Mouse (Mus musculus) left cerebral cortex, postnatal 36 days (tissue): ENCODE results near the gene Rab5c. TPM values are rescaled to one million over a fixed set of nuclear protein-coding genes. Genes with fewer than 3 reads are reported as not detected.

Experiments used
- DNase-seq, 2 experiments: peaks; one replicate each; pipeline ENCODE4 v3.0.0; 2021 to 2022; ENCODE audit warnings: low spot score in 2 of 2, mixed read lengths in 1 of 2
- intact Hi-C: fragments of 180-260 bp; cut with DNase I; formaldehyde crosslinking; loops from one replicate; pipeline ENCODE4 v1.15.1; 2025
- total RNA-seq, 2 experiments: library from RNA; stranded (reverse); gene quantifications; 2 replicates each; pipeline ENCODE4 v1.2.3; 2021

Gene Rab5c
- total RNA-seq, 2 experiments from 2014 or later: 138 to 156 TPM

DNA sequence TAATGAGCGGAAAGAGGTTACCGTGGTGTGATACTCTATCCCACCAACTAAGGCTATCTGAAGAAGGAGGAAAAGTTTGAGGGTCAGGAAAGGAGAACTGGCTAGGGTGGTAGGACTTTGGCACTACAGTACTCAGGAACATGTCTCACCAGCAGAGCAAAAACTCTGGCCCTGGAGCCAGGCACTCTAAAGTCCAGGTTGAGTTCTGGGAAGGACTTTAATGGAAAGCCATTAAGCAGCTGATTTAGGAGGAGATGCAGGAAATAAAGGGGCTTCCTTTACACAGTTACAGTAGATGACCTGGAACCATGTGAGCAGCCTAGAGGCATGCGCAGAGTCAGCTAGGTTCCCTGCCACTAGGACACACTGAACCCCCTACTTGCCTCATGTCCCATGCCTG is 10.8 kb downstream of the Rab5c start:
- no peak for DNase-seq
- intact Hi-C loops: no loop called here

GRCm38 (mm10) chr11:100724919-100725512 is 13.0 kb downstream of the Rab5c start:
- no peak for DNase-seq
- intact Hi-C loops: no loop called here

- DNase-seq: no peak
- intact Hi-C loops: no loop called here
Observed at GRCm38 (mm10) chr11:100722493-100723028, 15.5 kb downstream of the Rab5c start.

GRCm38 (mm10) chr11:100721776-100722492 is 16.1 kb downstream of the Rab5c start:
- no peak for DNase-seq
- intact Hi-C loops: no loop called here

GRCm38 (mm10) chr11:100721254-100721653 is 16.8 kb downstream of the Rab5c start:
- intact Hi-C loops: no loop called here
- DNase-seq: no peak

DNA sequence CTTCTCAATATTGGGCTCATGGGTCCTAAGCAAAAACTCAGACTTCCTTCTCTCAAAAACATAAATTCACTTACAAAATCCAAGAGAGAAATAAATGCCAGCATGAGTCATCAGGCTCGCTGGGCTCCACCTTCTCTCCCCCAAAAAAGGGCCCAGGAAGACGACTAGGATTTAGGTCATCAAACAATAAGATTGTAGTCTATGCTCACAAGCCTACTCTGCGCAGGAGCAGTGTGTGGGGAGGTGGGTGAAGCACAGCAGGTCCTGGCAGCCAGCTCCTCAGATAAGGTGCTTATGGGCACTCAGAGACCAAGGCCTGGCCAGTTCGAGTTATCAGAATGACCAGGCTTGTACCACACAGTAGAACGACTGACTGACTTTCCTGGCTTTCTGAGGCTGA is 17.7 kb downstream of the Rab5c start:
- DNase-seq: no peak
- intact Hi-C loops: no loop called here

DNA sequence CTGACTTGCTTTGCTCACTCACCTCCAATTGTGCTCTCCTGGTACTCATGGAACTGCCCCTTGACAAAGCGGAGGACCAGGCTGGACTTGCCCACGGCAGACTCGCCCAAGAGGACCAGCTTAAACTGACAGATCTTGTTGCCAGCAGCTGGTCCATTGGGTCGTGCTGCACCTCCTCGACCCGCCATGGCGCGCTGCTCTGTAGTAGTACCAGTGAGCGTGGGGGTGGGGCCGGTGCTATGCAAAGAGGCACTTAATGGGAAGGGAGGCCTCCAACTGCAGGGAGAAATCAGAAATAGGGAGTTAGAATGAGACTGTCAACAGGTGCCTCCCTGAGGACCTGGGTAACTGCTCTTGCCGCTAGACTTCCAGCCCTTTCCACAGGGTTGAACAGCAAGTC is 18.1 kb downstream of the Rab5c start:
- intact Hi-C loops: no loop called here
- no peak for DNase-seq

- DNase-seq: peak in 1 of 2 experiments; percentile 41
- intact Hi-C loops: no loop called here
Observed at GRCm38 (mm10) chr11:100719312-100719711, 18.7 kb downstream of the Rab5c start.

- intact Hi-C loops: no loop called here
- no peak for DNase-seq
Observed at GRCm38 (mm10) chr11:100718866-100719265, 19.1 kb downstream of the Rab5c start.

GRCm38 (mm10) chr11:100718462-100718861 is 19.6 kb downstream of the Rab5c start:
- intact Hi-C loops: no loop called here
- no peak for DNase-seq

GRCm38 (mm10) chr11:100716649-100717048 is 21.4 kb downstream of the Rab5c start:
- intact Hi-C loops: no loop called here
- peak in 1 of 2 experiments; percentile 50 for DNase-seq

DNA sequence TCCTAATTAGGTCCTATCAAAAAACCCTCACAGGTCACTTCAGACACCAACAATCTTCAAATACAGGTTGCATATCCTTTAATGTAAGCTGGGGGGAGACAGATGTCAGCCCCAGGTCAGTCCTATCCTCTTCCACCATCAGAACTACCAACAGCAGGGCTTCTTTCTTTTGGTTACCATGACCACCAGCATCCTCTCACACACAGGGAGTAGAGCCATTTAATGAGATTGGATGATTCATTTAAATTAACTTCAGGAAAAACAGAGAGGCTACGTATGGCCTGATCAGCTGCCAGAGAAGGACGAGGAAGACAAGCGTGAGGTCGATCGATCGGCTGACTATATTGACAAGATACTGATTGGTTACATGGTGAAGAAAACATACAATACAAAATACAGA is 23.1 kb downstream of the Rab5c start:
- no peak for DNase-seq
- intact Hi-C loops: loop anchor here (2.0 kb wide), 1 partner anchor 46 kb away; no protein-coding TSS in a partner anchor

- intact Hi-C loops: loop anchor here (2.0 kb wide), 1 partner anchor 46 kb away; no protein-coding TSS in a partner anchor
- DNase-seq: peak; percentile 56 to 73
Observed at GRCm38 (mm10) chr11:100714534-100714915, 23.5 kb downstream of the Rab5c start.

DNA sequence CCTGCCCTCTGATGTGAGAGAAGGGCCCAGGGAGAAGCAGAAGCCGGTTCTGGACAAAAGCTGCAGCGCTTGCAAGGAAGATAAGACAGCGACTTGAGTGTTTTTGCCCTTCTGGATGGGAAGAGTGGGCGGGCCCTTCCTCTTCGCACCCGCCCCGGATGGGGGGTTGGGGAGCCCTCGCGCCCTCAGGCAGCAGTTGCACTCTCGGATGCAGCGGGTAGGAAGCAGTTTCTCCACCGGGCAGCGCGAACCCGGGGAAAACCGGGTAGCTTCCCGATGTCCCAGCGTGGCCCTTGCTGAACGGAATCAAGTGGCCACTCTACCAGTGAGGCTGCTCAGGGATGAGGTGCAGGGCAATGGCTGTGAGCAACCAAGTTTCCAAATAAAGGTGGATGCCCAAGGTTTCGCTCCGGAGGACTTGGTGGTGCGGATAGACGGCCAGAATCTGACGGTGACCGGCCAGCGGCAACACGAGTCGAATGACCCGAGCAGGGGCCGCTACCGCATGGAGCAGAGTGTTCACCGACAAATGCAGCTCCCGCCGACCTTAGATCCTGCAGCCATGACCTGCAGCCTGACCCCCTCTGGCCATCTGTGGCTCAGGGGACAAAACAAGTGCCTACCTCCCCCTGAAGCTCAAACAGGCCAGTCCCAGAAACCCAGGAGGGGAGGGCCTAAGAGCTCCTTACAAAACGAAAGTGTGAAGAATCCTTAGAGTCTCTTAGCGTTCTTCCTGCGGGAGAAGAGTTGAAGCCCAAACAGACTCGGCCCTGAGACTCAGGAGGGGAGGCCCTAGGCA is 24.1 kb downstream of the Rab5c start, which contains the start of gene Hspb9:
Gene Hspb9, plus strand, starts transcription at position 116 of the 799 bp plus-strand sequence.
- intact Hi-C loops: loop anchor here (2.0 kb wide), 1 partner anchor 47 kb away; no protein-coding TSS in a partner anchor
- peak; percentile 40 to 55 for DNase-seq

DNA sequence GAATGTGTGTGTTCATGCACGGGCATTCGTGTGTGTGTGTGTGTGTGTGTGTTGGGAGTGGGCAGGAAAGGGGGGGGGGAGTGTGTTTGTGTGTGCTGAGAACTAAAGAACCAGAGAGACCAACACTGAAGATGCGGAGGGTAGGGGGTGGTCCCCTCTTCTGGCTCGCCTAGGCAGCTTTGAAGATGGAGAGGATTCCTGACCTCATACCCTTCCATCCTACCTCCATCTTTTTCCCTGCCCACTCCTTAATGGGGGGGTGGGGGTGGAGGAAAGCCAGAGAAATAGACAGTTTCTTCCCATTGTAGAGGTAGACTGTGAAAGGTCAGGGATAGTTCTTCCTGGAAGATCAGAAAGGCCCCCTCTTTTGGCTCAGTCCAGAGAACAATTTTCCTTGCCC is 24.8 kb downstream of the Rab5c start:
- no peak for DNase-seq
- intact Hi-C loops: no loop called here

DNA sequence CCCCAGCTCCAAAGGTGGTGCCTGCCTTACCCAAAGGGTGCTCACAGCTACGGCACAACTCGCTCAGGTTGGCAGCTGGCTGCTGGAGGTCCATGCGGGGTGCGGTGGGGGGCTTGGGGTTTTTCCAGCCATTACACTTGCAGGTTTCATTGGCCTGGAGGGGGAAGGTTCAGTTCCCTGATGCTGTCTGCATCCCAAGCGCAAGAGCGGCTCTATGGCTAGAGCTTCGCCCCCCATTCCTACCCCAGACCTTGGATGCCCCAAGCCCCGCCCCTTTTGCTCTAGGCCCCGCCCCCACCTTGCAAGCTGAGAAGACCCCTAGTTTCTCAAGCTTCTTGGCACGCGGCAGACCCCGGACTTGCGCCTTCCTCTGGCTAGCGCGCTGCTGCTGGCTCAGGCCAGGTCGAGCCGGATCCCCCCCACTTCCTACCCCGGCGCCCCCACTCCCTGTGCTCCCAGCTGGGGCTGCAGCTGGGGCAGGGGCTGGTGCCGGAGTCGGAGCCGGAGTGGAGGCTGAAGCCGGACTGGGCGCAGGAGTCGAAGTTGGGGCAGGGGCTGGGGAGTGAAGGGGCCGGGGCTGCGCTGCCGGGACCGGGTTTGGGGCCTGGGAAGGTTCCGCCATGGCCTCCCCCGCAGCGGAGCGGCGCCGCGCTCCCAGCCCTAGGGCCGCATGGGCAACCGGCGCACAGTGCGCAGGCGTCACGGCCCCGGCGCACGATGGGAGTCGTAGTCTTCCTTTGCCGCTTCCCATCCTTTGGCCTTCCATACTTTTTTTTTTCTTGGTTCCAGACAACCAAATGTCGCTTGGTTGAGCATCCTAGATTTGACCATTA is 26.0 kb downstream of the Rab5c start, which contains the start of gene Kat2a:
Gene Kat2a, minus strand, starts transcription at position 683 of the 833 bp plus-strand sequence.
- peak; percentile 85 to 89 for DNase-seq
- intact Hi-C loops: no loop called here

DNA sequence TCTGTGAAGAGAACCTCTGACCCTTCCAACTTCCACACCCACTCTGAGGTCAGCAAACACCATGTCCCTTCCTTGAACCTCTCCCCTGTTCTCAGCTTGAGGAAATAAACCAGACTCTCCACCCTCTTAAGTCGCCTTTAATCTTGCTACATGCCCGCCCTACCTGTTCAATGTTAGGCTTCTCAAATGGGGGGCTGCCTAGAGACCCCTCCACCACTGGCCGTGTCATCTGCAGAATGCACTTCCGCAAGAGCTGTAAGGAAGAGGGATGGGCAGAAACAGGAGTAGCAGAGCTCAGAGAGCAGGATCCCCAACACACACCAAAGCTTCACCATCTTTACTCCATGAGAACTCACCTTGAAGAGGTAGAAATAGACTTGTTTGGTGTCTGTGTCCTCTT is 27.0 kb downstream of the Rab5c start:
- intact Hi-C loops: no loop called here
- no peak for DNase-seq

DNA sequence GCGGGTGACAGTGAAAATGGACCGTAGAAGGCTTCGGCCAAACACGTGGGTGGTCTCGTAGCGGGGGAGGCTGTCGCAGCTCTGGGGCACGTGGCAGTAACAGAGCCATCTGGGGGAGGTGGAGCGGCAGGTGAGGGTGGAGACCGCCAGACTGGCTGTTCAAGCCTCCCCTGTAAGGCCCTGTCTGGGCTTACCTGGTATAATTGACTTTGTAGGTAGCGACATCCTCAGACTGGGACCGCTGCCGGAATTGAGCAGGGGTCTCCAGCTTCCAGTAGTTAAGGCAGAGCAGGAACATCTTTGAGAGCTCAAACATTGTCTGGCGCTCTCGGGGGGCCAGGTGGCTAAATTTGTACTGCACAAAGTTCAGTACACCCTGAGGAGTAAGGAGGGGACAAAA is 27.5 kb downstream of the Rab5c start:
- no peak for DNase-seq
- intact Hi-C loops: no loop called here

DNA sequence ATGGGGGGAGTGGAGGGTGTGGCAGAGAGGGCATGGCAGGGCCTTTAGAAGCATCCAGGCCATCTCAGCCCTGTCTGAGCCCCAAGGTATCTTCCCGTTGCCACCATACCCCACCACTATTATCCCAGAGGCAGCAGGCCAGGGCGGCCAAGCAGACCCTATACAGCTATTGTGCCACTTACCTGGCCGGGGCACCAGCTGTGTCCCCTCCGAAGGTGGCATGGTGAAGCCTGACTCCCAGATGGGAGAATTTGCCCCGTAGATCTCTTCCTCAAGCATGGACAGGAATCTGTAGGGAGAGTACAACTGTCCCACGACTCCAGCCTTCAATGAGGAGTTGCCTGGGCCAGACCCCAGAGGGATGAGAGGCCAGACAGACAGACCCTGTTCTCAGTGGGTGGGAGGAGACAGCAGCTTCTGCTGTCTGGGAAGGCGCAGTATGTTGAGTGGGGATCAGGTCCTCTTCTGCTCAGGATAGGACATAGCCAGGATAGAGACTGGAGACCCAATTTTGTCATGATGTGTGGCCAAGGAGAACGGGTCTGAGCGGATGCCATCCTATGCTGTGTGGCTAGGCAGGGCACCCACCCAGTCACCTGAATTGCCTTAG is 28.7 kb downstream of the Rab5c start:
- intact Hi-C loops: loop anchor here (10.0 kb wide), 1 partner anchor 285 kb away; no protein-coding TSS in a partner anchor
- DNase-seq: no peak
